Mouse (Mus musculus) layer of hippocampus, adult 9-10 months (tissue): ENCODE measurements around the gene Asgr2.
"Not testable (repeated sequence)": the region's sequence is repeated elsewhere in the genome, so short reads cannot be mapped to it uniquely, and the experiment has no call there.

Experiments used
- DNase-seq: peaks from one replicate; pipeline ENCODE4 v3.0.0; 2022; ENCODE audit warnings: low spot score

Gene Asgr2

GRCm38 (mm10) chr11:70097396-70097795 is 5.0 kb downstream of the Asgr2 start:
- no peak for DNase-seq

- no peak for DNase-seq
Measured at GRCm38 (mm10) chr11:70099102-70099501, 6.7 kb downstream of the Asgr2 start.

- DNase-seq = no peak
Measured at GRCm38 (mm10) chr11:70099809-70100208, 7.4 kb downstream of the Asgr2 start.

GRCm38 (mm10) chr11:70103701-70104315 is 11.4 kb downstream of the Asgr2 start:
- DNase-seq = no peak

GRCm38 (mm10) chr11:70107085-70107484 is 14.6 kb downstream of the Asgr2 start:
- no peak for DNase-seq

- DNase-seq = no peak
Measured at GRCm38 (mm10) chr11:70110146-70110545, 17.7 kb downstream of the Asgr2 start.

GRCm38 (mm10) chr11:70114562-70114961 is 22.1 kb downstream of the Asgr2 start:
- DNase-seq = no peak

- no peak for DNase-seq
Measured at GRCm38 (mm10) chr11:70115901-70116300, 23.5 kb downstream of the Asgr2 start.

GRCm38 (mm10) chr11:70129926-70130379 is 37.5 kb downstream of the Asgr2 start, which contains the start of gene Mgl2:
Gene Mgl2, plus strand, starts transcription at chr11:70130329.
- DNase-seq = no peak

GRCm38 (mm10) chr11:70135001-70135400 is 42.6 kb downstream of the Asgr2 start:
- DNase-seq = not testable (repeated sequence)

- DNase-seq = not testable (repeated sequence)
Measured at GRCm38 (mm10) chr11:70135925-70136324, 43.5 kb downstream of the Asgr2 start.

GRCm38 (mm10) chr11:70139171-70139570 is 46.7 kb downstream of the Asgr2 start:
- DNase-seq = no peak

GRCm38 (mm10) chr11:70151072-70151471 is 58.6 kb downstream of the Asgr2 start:
- DNase-seq = no peak
